Comparison of ENCODE assay signal across 13 mouse cellular contexts in genomic region chr11:32563660-32564059, GRCm38 (mm10). TPM values are rescaled to one million over a fixed set of nuclear protein-coding genes. Genes with fewer than 3 reads are reported as not detected.
DNase-seq lines count a peak whose midpoint lies in the region; ATAC-seq lines count a peak whose summit lies in the region.
"Had no signal": no experiment of that assay in that cellular context is flagged by ENCODE, and none has a peak within 500 bp of the region (broad histone marks: within the 10 kb centered on the region; RNA-seq: fewer than 3 reads in every experiment).

No protein-coding gene starts in this region.

- peak; percentile 33 to 37 for DNase-seq in spleen, adult 18-20 months
- DNase-seq in spleen, adult 12 weeks (ENCODE audit: low spot score) = no peak
- peak; percentile 42 for DNase-seq in NIH3T3 (ENCODE audit: low read depth)
- no peak for DNase-seq in retina, postnatal 1 day
- no peak for DNase-seq in hindbrain, embryonic 11.5 days (ENCODE audit: low spot score)
- no peak for DNase-seq in c-Kit-positive CD71-positive TER-119-positive erythroid progenitor cells, embryonic 14.5 days (ENCODE audit: low spot score)
- DNase-seq: adrenal gland, adult 2 months; cerebellum, adult 2 months; kidney, postnatal 14 days had no signal

- no peaks in the 10 kb centered on the region for H3K36me3 ChIP-seq in intestine, embryonic 15.5 days
- H3K36me3 ChIP-seq in hindbrain, embryonic 11.5 days (ENCODE audit: control insufficient read depth, insufficient read depth, low read length) = no peaks in the 10 kb centered on the region
- H3K36me3 ChIP-seq: forebrain, embryonic 12.5 days; heart, embryonic 13.5 days had no signal

- no peak overlapping the region for H3K4me3 ChIP-seq in intestine, embryonic 15.5 days (replicated peaks)
- H3K4me3 ChIP-seq in hindbrain, embryonic 11.5 days (ENCODE audit: low read depth, low read length) = no peak overlapping the region
- H3K4me3 ChIP-seq: forebrain, embryonic 12.5 days; heart, embryonic 13.5 days had no signal

- no peaks in the 10 kb centered on the region for H3K27me3 ChIP-seq in intestine, embryonic 15.5 days (replicated peaks)
- H3K27me3 ChIP-seq in hindbrain, embryonic 11.5 days (ENCODE audit: control insufficient read depth, insufficient read depth, low read length) = no peaks in the 10 kb centered on the region
- H3K27me3 ChIP-seq: forebrain, embryonic 12.5 days; heart, embryonic 13.5 days had no signal

- ATAC-seq in intestine, embryonic 15.5 days = peak; percentile 34; the same call in 1 of the 2 replicates
- no peak for ATAC-seq in hindbrain, embryonic 11.5 days (ENCODE audit: low FRiP score)

- H3K9ac ChIP-seq in intestine, embryonic 15.5 days = no peak overlapping the region
- H3K9ac ChIP-seq in hindbrain, embryonic 11.5 days (ENCODE audit: low read depth, low read length) = no peak overlapping the region
- H3K9ac ChIP-seq: forebrain, embryonic 12.5 days; heart, embryonic 13.5 days had no signal

- no peaks in the 10 kb centered on the region for H3K9me3 ChIP-seq in intestine, embryonic 15.5 days
- H3K9me3 ChIP-seq in hindbrain, embryonic 11.5 days (ENCODE audit: control insufficient read depth, low read length) = no peaks in the 10 kb centered on the region
- H3K9me3 ChIP-seq: forebrain, embryonic 12.5 days; heart, embryonic 13.5 days had no signal

- H3K4me2 ChIP-seq in intestine, embryonic 15.5 days (replicated peaks) = no peak overlapping the region
- H3K4me2 ChIP-seq in hindbrain, embryonic 11.5 days (replicated peaks; ENCODE audit: low read depth, low read length) = no peak overlapping the region
- H3K4me2 ChIP-seq: forebrain, embryonic 12.5 days; heart, embryonic 13.5 days had no signal

- 44% methylated on average over 3 of the region's 3 CpGs for WGBS in intestine, embryonic 15.5 days
- 32% methylated on average over 3 of the region's 3 CpGs for WGBS in hindbrain, embryonic 11.5 days

- peaks cover 35% of the 10 kb centered on the region for H3K4me1 ChIP-seq in intestine, embryonic 15.5 days (replicated peaks)
- no peaks in the 10 kb centered on the region; the same call in 1 of the 2 replicates for H3K4me1 ChIP-seq in hindbrain, embryonic 11.5 days (replicated peaks; ENCODE audit: control insufficient read depth, insufficient read depth, low read length)

- H3K27ac ChIP-seq in intestine, embryonic 15.5 days = no peak overlapping the region
- H3K27ac ChIP-seq in hindbrain, embryonic 11.5 days (ENCODE audit: low read depth, low read length) = no peak overlapping the region
- H3K27ac ChIP-seq: forebrain, embryonic 12.5 days; heart, embryonic 13.5 days had no signal

RNA-seq across cellular contexts. Expression of gene Stk10, which starts 30.6 kb away (rescaled TPM):
- polyA plus RNA-seq in intestine, embryonic 15.5 days (2015; fragmentation: Nextera tagmentation; extraction: Ambion mirVana) = 3.6 and 4.3 TPM in 2 replicates
- polyA plus RNA-seq in hindbrain, embryonic 11.5 days (2014; fragmentation: Nextera tagmentation; extraction: Ambion mirVana) = 1.3 and 2.3 TPM in 2 replicates

RNA-seq across cellular contexts. Expression of gene Efcab9, which starts 31.8 kb away (rescaled TPM):
- polyA plus RNA-seq in intestine, embryonic 15.5 days (2015; fragmentation: Nextera tagmentation; extraction: Ambion mirVana) = 0.35 and 0.64 TPM in 2 replicates
- 0.28 TPM in 1 of 2 replicates, not detected in the other for polyA plus RNA-seq in hindbrain, embryonic 11.5 days (2014; fragmentation: Nextera tagmentation; extraction: Ambion mirVana)
- polyA plus RNA-seq: adrenal gland, adult 2 months; liver, adult 2 months had no signal

Comparison
In these comparisons a context has a peak if more than half of its experiments do, and no peak if none do; other contexts are left out.
1. DNase-seq: peak in spleen, adult 18-20 months (2 of 2) and NIH3T3 (single experiment); none in spleen, adult 12 weeks (single experiment), retina, postnatal 1 day (single experiment), hindbrain, embryonic 11.5 days (single experiment) and c-Kit-positive CD71-positive TER-119-positive erythroid progenitor cells, embryonic 14.5 days (single experiment).